Comparison of ENCODE assay signal across 15 mouse cellular contexts in genomic region chr9:35363079-35363478, GRCm38 (mm10). TPM values are rescaled to one million over a fixed set of nuclear protein-coding genes. Genes with fewer than 3 reads are reported as not detected.
A peak's percentile ranks its signal among the peaks of the same experiment; 100 is the strongest.
DNase-seq lines count a peak whose midpoint lies in the region; ATAC-seq and TF ChIP-seq lines count a peak whose summit lies in the region.
"Had no signal": no experiment of that assay in that cellular context is flagged by ENCODE, and none has a peak within 500 bp of the region (broad histone marks: within the 10 kb centered on the region; RNA-seq: fewer than 3 reads in every experiment).

No protein-coding gene starts in this region.

- no peak for TF ChIP-seq CTCF in gastrocnemius, adult 2 months (IDR thresholded peaks at IDR 0.05)

- H3K36me3 ChIP-seq in embryonic facial prominence, embryonic 11.5 days (replicated peaks; ENCODE audit: control insufficient read depth, insufficient read depth, low read depth, low read length) = no peaks in the 10 kb centered on the region
- no peaks in the 10 kb centered on the region for H3K36me3 ChIP-seq in limb, embryonic 11.5 days (ENCODE audit: control insufficient read depth, insufficient read depth, low read length)
- no peaks in the 10 kb centered on the region for H3K36me3 ChIP-seq in kidney, embryonic 16.5 days (ENCODE audit: insufficient read depth, low read length)
- H3K36me3 ChIP-seq: intestine, embryonic 15.5 days; liver, embryonic 15.5 days; neural tube, embryonic 12.5 days had no signal

- ATAC-seq in embryonic facial prominence, embryonic 11.5 days (replicated peaks; ENCODE audit: insufficient number of reproducible peaks, low FRiP score, low TSS enrichment, low read depth) = peak; percentile 77
- peak; percentile 67; the same call in 1 of the 2 replicates for ATAC-seq in limb, embryonic 11.5 days (ENCODE audit: insufficient number of reproducible peaks, low FRiP score, low TSS enrichment, low read depth)
- no peak for ATAC-seq in kidney, embryonic 16.5 days (ENCODE audit: low FRiP score, low TSS enrichment)
- ATAC-seq: intestine, embryonic 15.5 days; lung, postnatal 0 days; midbrain, embryonic 16.5 days had no signal

- 36% methylated on average over 5 of the region's 5 CpGs for WGBS in embryonic facial prominence, embryonic 11.5 days
- 17% methylated on average over 5 of the region's 5 CpGs for WGBS in limb, embryonic 11.5 days
- 65% methylated on average over 5 of the region's 5 CpGs for WGBS in kidney, embryonic 16.5 days

- peak overlapping the region; percentile 53 for H3K27ac ChIP-seq in gastrocnemius, adult 2 months
- H3K27ac ChIP-seq in embryonic facial prominence, embryonic 11.5 days (replicated peaks; ENCODE audit: low read depth, low read length) = peak overlapping the region; percentile 86
- peak overlapping the region; percentile 88 for H3K27ac ChIP-seq in limb, embryonic 11.5 days (replicated peaks; ENCODE audit: low read depth, low read length)
- H3K27ac ChIP-seq in kidney, embryonic 16.5 days (ENCODE audit: low read length) = no peak overlapping the region
- H3K27ac ChIP-seq: liver, embryonic 15.5 days; neural tube, embryonic 12.5 days had no signal

- peak; percentile 52 for DNase-seq in gastrocnemius, adult 2 months
- DNase-seq in gastrocnemius, postnatal 4 days (ENCODE audit: low spot score in 2 of 2) = no peak
- DNase-seq in NIH3T3 (ENCODE audit: low read depth) = peak; percentile 73
- peak; percentile 92 for DNase-seq in embryonic facial prominence, embryonic 11.5 days (ENCODE audit: low spot score)
- DNase-seq in limb, embryonic 11.5 days (ENCODE audit: low spot score) = peak; percentile 81
- no peak for DNase-seq in lung, postnatal 36 days
- DNase-seq: gastrocnemius, postnatal 14 days; right cerebral cortex, postnatal 25 days had no signal

- H3K9me3 ChIP-seq in embryonic facial prominence, embryonic 11.5 days (replicated peaks; ENCODE audit: control insufficient read depth, low read length) = no peaks in the 10 kb centered on the region
- H3K9me3 ChIP-seq in limb, embryonic 11.5 days (ENCODE audit: control insufficient read depth, low read length) = no peaks in the 10 kb centered on the region
- H3K9me3 ChIP-seq in kidney, embryonic 16.5 days (ENCODE audit: low read length) = no peaks in the 10 kb centered on the region
- H3K9me3 ChIP-seq: forebrain, embryonic 13.5 days; intestine, embryonic 15.5 days; liver, embryonic 15.5 days; neural tube, embryonic 12.5 days had no signal

- no peaks in the 10 kb centered on the region for H3K27me3 ChIP-seq in embryonic facial prominence, embryonic 11.5 days (ENCODE audit: control insufficient read depth, insufficient read depth, low read length)
- H3K27me3 ChIP-seq in limb, embryonic 11.5 days (ENCODE audit: control insufficient read depth, insufficient read depth, low read length) = no peaks in the 10 kb centered on the region
- no peaks in the 10 kb centered on the region for H3K27me3 ChIP-seq in kidney, embryonic 16.5 days (ENCODE audit: insufficient read depth, low read length)
- H3K27me3 ChIP-seq: intestine, embryonic 15.5 days; liver, embryonic 15.5 days; neural tube, embryonic 12.5 days had no signal

- no peak overlapping the region for H3K4me3 ChIP-seq in gastrocnemius, adult 2 months
- H3K4me3 ChIP-seq in embryonic facial prominence, embryonic 11.5 days (ENCODE audit: low read depth, low read length) = no peak overlapping the region
- H3K4me3 ChIP-seq in limb, embryonic 11.5 days (ENCODE audit: low read depth, low read length) = no peak overlapping the region
- no peak overlapping the region for H3K4me3 ChIP-seq in kidney, embryonic 16.5 days (ENCODE audit: low read length)
- H3K4me3 ChIP-seq: forebrain, embryonic 13.5 days; intestine, embryonic 15.5 days; liver, embryonic 15.5 days; neural tube, embryonic 12.5 days had no signal

- H3K4me1 ChIP-seq in embryonic facial prominence, embryonic 11.5 days (ENCODE audit: control insufficient read depth, insufficient read depth, low read length) = peaks cover 12% of the 10 kb centered on the region; the same call in 1 of the 2 replicates
- peaks cover 54% of the 10 kb centered on the region for H3K4me1 ChIP-seq in limb, embryonic 11.5 days (ENCODE audit: control insufficient read depth, insufficient read depth, low read length)
- peaks cover 34% of the 10 kb centered on the region for H3K4me1 ChIP-seq in kidney, embryonic 16.5 days (ENCODE audit: insufficient read depth, low read length)
- H3K4me1 ChIP-seq: liver, embryonic 15.5 days had no signal

- intact Hi-C loops in gastrocnemius, adult 2 months (cut with DNase I) = no loop called here

- no peak overlapping the region for H3K4me2 ChIP-seq in embryonic facial prominence, embryonic 11.5 days (ENCODE audit: low read depth, low read length)
- no peak overlapping the region for H3K4me2 ChIP-seq in limb, embryonic 11.5 days (ENCODE audit: low read depth, severe bottlenecking)
- H3K4me2 ChIP-seq in kidney, embryonic 16.5 days (replicated peaks; ENCODE audit: low read depth, low read length) = no peak overlapping the region
- H3K4me2 ChIP-seq: forebrain, embryonic 13.5 days; intestine, embryonic 15.5 days; liver, embryonic 15.5 days; neural tube, embryonic 12.5 days had no signal

- no peak overlapping the region for H3K9ac ChIP-seq in embryonic facial prominence, embryonic 11.5 days (replicated peaks; ENCODE audit: low read length)
- H3K9ac ChIP-seq in limb, embryonic 11.5 days (ENCODE audit: low read length) = no peak overlapping the region
- no peak overlapping the region for H3K9ac ChIP-seq in kidney, embryonic 16.5 days (replicated peaks; ENCODE audit: low read length)
- H3K9ac ChIP-seq: forebrain, embryonic 13.5 days; intestine, embryonic 15.5 days; liver, embryonic 15.5 days; neural tube, embryonic 12.5 days had no signal

RNA-seq across cellular contexts. Expression of gene Cdon, which starts 57.8 kb away (rescaled TPM):
- total RNA-seq in gastrocnemius, adult 2 months (2021) = 10 to 100 TPM; 12.4 to 12.9 TPM
- 10 to 100 TPM; 62.0 to 63.2 TPM for total RNA-seq in gastrocnemius, postnatal 4 days (2021)
- 7.5 and 9.4 TPM in 2 replicates for polyA plus RNA-seq in embryonic facial prominence, embryonic 11.5 days (2014; fragmentation: Nextera tagmentation; extraction: Ambion mirVana)
- polyA plus RNA-seq in limb, embryonic 11.5 days (2014; fragmentation: Nextera tagmentation; extraction: Ambion mirVana) = 10.9 and 11.8 TPM in 2 replicates
- polyA plus RNA-seq in kidney, embryonic 16.5 days (2015; fragmentation: Nextera tagmentation; extraction: Ambion mirVana) = 3.8 and 4.2 TPM in 2 replicates

Comparison
In these comparisons a context has a peak if more than half of its experiments do, and no peak if none do; other contexts are left out.
1. DNase-seq: peak in gastrocnemius, adult 2 months (single experiment), NIH3T3 (single experiment), embryonic facial prominence, embryonic 11.5 days (single experiment) and limb, embryonic 11.5 days (single experiment); none in gastrocnemius, postnatal 4 days (0 of 2) and lung, postnatal 36 days (single experiment).